Mouse (Mus musculus): Measurements from ENCODE around the gene Izumo3. TPM values are rescaled to one million over a fixed set of nuclear protein-coding genes. Genes with fewer than 3 reads are reported as not detected.
"Not testable (repeated sequence)": the region's sequence is repeated elsewhere in the genome, so short reads cannot be mapped to it uniquely, and the experiment has no call there.

Izumo3 gene
- not detected for total RNA-seq (2021)
- polyA plus RNA-seq (2012; rRNA removed) = not detected in 2 replicates
- long read RNA-seq = 0 reads

DNA sequence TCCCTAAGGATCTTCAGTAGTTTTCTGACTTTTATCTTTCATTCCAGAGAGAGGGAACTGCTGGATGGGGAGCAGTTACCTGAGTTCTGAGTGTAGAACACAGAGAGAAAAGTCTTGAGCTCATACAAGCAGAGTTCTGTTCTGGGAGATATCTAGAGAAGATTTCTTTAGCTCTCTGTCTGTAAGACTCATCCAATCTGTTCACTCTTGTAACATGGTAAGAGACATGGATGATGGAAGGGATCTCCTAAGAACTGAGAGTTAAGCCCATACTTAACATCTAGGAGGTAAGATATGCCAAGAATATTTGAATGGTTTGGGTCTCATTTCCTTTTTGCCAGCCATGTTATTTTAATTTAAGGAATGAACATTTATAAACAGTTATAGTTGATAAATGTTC is at the start of gene Izumo3:
Gene Izumo3 (minus strand): TSS at position 101 of the 400 bp plus-strand sequence.
- DNase-seq = no peak

- DNase-seq = not testable (repeated sequence)
Observed at GRCm38 (mm10) chr4:92191649-92192048, 44.6 kb upstream of the Izumo3 start, which contains the start of gene Gm12666. Gene Gm12666, minus strand, starts transcription at chr4:92191749.

GRCm38 (mm10) chr4:92152646-92153045 is 5.6 kb upstream of the Izumo3 start:
- DNase-seq = no peak

- DNase-seq = no peak
Observed at GRCm38 (mm10) chr4:92111390-92111988, 35.5 kb downstream of the Izumo3 start.

GRCm38 (mm10) chr4:92097386-92097785 is 49.6 kb downstream of the Izumo3 start:
- DNase-seq = no peak

DNA sequence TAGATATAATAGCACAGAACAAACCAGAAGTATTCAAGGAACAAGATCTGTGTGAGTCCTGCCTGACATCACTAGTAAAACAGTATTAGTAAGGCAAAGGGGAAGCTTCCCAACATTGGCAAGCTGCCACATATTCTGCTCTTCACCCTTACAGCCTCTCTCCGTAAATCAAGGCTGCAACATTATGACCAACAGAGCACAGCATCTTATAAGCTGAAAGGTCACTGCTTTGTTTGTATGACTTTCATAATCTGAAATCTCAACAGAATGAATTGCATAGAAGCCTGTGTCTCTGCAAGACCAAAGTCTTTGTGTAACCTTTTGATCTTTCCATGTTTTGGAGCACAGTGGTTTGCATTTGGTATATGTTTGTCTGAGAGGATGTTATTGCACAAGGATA is 51.1 kb downstream of the Izumo3 start:
- peak; percentile 16 for DNase-seq

Other genes starting within 250 kb of the Izumo3 start
- 1 to 10 TPM; 2.1 to 2.2 TPM for gene Gm12666, start 44.5 kb upstream of the Izumo3 start, total RNA-seq (2021)
- not detected in 2 replicates for gene Gm12666, start 44.5 kb upstream of the Izumo3 start, polyA plus RNA-seq (2012; rRNA removed)

All from adrenal gland, adult 2 months (tissue).